Mouse (Mus musculus) lung, postnatal 0 days (tissue): ENCODE measurements around the gene Draxin.

Source experiments
- CTCF ChIP-seq: IDR thresholded peaks from 2 replicates; pipeline ENCODE4 v1.5.1; 2016; ENCODE audit warnings: antibody characterized with exemption, mild to moderate bottlenecking
- EP300 ChIP-seq: IDR thresholded peaks from 2 replicates; pipeline ENCODE4 v1.6.1; 2016; ENCODE audit warnings: antibody characterized with exemption, mild to moderate bottlenecking, control low read depth

- TF ChIP-seq CTCF, result no peak
- TF ChIP-seq EP300, result no peak
These were observed at the start of gene Draxin for GRCm38 (mm10) chr4:148130561-148131413.
